Mouse (Mus musculus): ENCODE data around the gene Chrnd.

Gene Chrnd

GRCm38 (mm10) chr1:87227160-87227550 lies 36.7 kb downstream of the Chrnd start:
- no peak for DNase-seq (ENCODE audit: low spot score in 2 of 2)

DNA sequence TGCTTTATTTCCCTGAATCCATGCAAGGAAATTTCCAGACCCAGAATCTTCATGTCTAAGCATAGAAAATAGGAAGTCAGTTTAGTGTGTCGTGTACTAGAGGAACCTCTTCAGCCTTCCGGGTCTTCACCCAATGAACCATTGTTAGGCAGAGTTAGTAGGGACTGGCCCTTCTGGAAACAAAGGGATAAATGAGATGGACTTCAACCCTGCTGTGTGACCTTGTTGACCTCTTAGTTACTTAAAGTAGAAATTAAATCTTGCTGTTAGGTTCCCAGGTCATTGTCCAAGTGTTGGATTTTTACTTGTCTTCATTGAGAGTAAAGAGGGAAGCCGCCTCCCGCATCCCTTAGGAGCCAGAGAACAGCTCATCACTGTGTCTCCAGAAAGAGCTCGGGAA lies 40.2 kb downstream of the Chrnd start:
- no peak for DNase-seq (ENCODE audit: low spot score in 2 of 2)

GRCm38 (mm10) chr1:87232197-87232596 lies 41.8 kb downstream of the Chrnd start:
- no peak for DNase-seq (ENCODE audit: low spot score in 2 of 2)

DNA sequence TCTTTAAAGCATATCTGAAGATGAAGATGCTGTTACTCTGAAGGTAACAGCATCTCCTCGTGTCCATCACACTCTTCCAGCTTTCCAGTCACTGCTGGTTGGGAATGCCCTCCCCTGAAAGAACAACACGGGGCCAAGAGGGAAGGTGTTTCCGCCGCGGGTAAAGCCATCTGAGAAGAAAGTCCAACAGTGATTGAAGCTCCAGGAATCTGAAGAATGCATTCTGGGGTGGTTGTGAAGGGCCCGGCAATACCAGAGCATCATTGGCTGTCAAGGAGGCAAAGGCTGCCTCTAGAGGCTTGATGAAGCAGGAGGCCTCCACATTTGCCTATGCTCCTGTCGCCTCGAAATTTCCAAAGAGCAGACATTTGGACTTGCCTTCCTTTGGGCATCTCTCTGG lies 48.6 kb downstream of the Chrnd start:
- DNase-seq (ENCODE audit: low spot score in 2 of 2), result no peak

- DNase-seq (ENCODE audit: low spot score in 2 of 2), result no peak
Observed at GRCm38 (mm10) chr1:87243021-87243420, 52.6 kb downstream of the Chrnd start.

DNA sequence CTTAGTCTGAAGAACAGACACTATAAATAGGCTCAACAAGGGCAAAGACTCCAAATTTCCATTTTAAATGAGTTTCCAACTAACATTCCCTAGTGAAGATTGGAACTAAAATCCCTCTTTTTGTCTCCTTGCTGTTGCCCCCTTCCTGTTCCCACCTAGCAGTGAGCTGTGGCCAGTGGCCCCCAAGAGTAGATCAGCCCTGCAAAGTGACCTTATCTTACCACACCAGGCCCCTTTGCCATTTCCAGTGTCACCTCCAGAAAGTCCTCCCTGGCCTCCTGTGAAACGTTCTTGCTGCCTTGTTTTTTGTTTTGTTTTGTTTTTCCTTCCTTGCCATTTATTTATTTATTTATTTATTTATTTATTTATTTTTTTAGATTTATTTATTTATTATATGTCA lies 55.0 kb downstream of the Chrnd start:
- DNase-seq (ENCODE audit: low spot score in 2 of 2), result no peak

DNA sequence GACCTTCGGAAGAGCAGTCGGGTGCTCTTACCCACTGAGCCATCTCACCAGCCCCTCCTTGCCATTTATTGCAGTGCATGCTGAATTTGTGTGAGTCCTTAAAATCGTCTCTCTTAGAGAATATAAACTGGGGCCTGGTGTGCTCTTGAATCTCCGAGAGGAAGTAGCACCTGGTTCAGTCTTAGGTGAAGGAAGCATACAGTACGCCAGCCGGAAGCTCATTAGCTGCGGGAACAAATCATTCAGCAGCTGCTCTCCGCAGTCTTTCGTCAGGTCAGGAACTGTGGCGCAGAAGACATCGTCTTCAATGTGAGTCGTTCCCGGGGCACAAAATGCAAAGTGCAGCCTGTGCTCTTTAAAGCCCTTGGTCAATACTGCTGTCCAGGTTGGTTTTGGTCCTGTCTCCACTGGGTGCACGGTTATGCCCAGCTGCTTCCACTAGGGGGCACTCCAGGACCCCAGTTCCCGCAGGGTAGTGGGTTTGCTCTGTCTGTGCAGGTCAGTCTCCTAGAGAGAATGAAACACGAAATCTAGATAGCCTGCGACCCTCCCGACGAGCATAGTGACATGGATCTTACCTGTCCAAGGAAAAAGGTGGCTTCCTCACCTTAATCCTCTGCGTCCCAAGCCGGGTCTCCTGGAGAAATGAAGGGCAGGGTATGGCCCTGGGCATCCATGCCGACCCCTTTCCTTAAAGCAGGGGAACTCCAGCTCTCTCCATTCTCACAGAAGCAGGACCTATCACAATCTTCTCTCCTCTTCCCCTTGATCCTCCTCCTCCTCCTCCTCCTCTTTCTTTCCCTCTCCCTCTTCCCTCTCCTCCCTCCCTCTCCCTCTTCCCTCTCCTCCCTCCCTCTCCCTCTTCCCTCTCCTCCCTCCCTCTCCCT lies 55.8 kb downstream of the Chrnd start:
- peak; percentile 63 to 70 for DNase-seq (ENCODE audit: low spot score in 2 of 2)
